Mouse (Mus musculus) MEL-GATA-1-ER (cell line): ENCODE data around the gene Ankrd66.
"Not testable (repeated sequence)": the region's sequence is repeated elsewhere in the genome, so short reads cannot be mapped to it uniquely, and the experiment has no call there.

ENCODE experiments used
- DNase-seq: peaks from one replicate; pipeline ENCODE4 v3.0.0-alpha.2; 2012; ENCODE audit warnings: low read depth; ENCODE audit errors: extremely low read depth

The Ankrd66 gene

GRCm38 (mm10) chr17:43538767-43539166 lies 4.7 kb downstream of the Ankrd66 start:
- DNase-seq, result no peak

DNA sequence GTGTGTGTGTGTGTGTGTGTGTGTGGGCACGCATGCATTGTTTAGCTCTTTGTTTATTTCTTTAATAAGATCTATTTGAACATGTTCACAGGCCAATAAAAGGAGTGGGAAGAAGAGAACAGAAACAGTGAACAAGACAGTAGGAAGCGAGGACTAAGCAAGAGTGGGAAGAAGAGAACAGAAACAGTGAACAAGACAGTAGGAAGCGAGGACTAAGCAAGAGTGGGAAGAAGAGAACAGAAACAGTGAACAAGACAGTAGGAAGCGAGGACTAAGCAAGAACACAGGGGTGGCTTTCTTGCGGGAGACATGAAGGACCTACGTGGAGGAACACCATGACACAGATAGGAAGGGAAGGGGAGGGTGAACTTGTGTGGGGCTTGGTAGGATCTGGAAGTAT lies 6.6 kb downstream of the Ankrd66 start:
- DNase-seq, result not testable (repeated sequence)

DNA sequence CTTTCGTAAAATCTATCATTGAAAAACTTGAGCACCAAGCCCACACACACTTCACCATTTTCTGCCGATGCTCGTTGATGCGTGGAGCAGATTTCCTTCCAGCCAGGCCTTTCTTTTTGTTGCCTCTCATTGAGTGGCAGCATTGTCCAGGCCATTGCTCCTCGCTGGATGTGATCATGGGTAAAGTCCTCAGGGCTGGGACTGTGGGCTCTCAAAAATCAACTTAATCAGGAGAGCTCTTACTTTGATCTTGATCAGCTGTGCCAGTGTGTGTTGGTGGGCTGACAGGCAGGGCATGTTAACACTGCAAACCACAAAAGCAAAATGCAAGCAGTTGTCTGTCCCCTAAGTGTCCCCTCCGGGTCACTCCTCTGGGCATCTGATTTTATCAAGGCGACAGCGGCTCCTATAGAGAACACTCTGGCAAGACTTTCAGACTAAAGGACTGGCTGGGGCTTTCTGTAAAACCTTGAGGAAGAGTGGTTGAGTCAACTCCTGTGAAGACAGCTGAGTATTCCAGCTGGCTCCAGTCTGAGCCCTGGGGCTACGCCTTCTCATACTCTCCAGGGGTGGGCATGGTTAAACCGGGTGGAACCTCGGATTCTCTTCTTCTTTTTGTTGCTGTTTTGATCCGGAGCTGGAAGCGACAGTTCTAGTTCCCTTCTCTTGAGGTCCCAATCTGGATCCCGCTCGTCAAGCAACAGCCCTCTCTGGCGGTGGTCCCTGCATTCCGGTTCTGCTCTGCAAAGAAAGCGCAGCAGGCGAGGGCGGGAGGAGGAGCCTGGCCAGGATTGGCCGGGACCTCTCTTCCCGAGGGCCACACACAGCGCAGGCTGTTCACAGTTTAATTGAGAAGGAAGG lies 8.8 kb downstream of the Ankrd66 start:
- DNase-seq, result no peak

DNA sequence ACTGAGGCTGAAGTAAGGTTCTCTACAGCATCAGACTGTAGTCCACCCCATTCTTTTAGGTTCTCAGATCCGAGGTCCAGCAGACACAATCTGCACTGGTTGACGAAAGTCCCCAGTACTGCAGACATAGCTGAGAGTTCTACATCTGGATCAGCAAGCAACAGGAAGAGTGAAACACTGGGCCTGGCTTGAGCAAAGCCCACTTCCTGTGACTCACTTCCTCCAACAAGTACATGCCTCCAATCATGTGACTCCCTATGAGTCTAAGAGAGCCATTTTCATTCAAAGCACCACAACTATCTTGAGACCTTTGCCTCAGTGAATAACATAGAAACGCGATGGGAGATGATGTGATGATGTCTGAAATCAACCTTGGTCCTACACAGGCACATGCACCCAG lies 12.2 kb downstream of the Ankrd66 start:
- no peak for DNase-seq

DNA sequence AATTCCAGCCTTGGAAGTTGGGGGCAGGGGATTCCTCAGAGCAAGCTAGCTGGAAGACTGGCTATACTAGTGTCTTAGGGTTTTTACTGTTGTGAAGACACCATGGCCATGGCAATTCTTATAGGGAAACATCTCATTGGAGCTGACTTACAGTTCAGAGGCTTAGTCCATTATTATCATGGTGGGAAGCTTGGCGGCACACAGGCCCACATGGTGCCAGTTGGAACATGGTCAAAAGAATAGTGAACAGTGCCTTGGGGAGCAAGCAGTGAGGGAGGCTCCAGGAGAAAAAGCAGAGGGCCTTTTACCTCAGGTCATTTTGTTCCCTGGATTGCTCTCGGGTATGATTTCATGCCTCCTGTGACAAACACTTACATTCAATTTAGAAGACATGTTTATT lies 12.9 kb downstream of the Ankrd66 start:
- no peak for DNase-seq

GRCm38 (mm10) chr17:43520166-43520565 lies 23.3 kb downstream of the Ankrd66 start:
- no peak for DNase-seq

- no peak for DNase-seq
Observed at GRCm38 (mm10) chr17:43518644-43519409, 24.6 kb downstream of the Ankrd66 start.

DNA sequence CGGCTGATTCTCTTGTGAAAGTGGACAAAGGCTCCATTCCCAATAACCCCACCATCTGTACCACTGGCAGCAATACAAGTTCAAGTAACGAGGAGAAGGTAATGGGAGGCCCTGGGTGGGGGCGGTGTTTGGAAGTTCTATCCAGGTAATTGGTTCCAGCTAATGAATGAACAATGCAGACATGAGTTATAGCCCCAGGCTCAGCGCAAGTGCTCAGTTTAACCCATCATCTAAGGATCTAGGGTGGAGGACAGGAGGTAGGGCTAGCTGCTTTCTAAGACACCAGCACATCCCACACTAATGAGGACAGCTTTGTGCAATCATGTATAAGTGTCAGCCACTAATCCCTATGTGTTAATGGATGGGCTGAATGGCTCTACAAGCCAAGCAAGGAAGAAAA lies 32.7 kb downstream of the Ankrd66 start:
- no peak for DNase-seq

DNA sequence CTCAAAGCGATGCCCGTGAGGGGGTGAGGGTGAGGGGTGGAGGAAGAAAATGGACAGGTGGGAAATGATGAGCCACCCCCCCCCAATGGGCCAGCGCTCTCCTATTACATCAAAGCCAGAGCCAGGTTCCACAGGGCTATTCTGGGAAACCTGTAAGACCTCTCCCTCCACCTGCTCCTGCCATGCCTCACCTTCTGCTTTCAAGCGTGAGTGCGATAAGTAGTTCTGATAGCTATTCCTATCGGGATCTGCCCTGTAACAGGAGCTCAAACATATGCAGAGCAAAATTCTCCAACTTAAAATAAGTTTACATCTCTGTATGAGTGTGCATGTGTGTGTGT lies 38.9 kb downstream of the Ankrd66 start:
- DNase-seq, result no peak

- no peak for DNase-seq
Observed at GRCm38 (mm10) chr17:43503861-43504593, 39.4 kb downstream of the Ankrd66 start.

DNA sequence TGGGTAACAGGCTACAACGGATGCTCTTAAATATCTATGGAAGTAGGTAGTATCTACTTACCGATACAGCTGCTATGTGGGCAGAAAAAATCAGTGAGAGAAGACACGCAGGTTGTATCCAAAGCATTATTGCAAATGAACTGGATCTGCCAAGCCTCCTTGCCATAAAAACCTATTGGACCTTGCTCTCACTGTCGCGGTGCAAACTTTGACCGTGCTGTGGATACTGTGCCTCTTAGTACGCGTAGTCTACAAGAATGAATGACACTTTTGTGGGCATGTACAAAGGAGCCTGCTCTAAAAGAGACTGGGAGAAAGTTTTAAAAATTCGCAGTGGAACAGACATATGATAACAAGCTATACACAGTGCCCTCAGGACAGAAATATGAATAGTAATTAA lies 40.8 kb downstream of the Ankrd66 start, which contains the start of gene Mep1a:
TSS of gene Mep1a (minus strand) at position 221 of the 400 bp plus-strand sequence.
- no peak for DNase-seq

DNA sequence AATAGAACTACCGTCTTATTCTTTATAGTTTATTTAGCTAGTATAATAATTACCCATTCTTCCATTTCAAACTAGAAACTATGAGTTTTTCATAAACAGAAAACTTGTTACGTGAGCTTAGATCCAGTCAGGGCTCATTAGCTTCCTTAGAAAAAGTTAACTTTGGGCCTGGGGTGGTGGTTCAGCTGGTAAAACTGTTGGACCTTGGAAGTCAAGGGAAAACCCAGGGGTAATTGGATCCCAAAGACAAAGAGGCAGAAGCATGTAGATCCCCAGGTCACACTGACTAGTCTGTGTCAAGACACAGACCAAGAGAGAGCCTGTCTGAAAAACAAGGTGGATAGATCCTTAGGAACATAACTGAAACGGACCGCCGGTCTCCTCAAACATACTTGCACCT lies 41.8 kb downstream of the Ankrd66 start:
- DNase-seq, result no peak

DNA sequence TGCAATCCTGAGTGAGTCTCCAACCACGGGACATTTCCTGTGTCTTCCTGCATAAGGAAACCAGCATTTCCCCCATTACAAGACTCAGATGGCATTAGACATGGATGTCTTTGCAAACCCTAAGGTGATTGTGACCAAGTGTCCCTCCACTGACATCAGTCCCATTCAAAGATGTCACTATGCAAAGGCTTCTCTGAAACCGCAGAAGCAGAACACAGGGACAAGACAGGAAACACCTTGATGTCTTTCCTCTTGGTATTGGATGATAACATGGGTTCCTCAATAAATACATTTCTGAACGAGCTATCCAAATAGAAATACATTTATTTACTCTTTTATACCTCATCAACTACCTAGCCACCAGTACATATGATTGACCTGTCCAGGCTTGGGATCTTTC lies 42.2 kb downstream of the Ankrd66 start:
- no peak for DNase-seq

GRCm38 (mm10) chr17:43500513-43500912 lies 42.9 kb downstream of the Ankrd66 start:
- DNase-seq, result no peak

DNA sequence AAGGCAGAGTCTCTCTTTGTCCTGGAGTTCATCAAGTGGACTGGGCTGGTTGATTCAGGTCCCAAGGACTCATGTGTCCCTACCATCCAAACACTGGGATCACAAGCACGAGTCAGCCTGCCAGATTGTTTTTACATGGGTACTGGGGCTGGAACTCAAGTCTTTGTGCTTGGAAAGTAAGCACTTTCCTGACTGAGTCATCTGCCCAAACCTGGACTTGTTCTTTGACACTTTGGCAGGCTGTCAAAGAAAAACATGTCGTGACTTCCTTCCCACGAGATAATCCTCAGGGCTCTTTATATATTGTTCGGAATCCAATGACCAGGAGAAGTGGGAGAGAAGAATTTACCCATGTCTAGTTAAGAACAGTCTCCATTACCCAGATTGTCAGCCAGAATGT lies 45.9 kb downstream of the Ankrd66 start:
- no peak for DNase-seq

DNA sequence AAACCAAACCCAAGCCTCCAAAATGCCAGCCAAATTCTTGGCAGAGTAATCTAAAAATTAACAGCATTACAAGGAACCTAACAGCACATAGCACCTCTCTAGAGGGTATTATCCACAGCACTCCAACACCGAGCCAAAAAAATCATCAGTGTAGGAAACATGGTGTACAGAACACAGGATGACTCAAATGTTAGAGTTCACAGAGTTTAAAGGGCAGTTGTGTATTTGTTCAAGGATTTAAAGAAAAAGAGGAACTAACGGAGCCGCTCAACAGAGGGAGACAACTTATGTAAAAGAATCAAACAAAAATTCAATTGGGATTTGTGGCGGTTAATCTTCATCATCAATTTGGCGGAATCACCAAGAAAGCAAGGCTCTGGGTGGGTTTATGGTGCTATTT lies 47.9 kb downstream of the Ankrd66 start:
- no peak for DNase-seq

- DNase-seq, result not testable (repeated sequence)
Observed at GRCm38 (mm10) chr17:43490371-43490770, 53.1 kb downstream of the Ankrd66 start.

- no peak for DNase-seq
Observed at GRCm38 (mm10) chr17:43488439-43489151, 54.8 kb downstream of the Ankrd66 start.

- no peak for DNase-seq
Observed at GRCm38 (mm10) chr17:43485982-43486381, 57.5 kb downstream of the Ankrd66 start.
